ENCODE assay signal across 9 mouse cellular contexts in the genomic region with DNA sequence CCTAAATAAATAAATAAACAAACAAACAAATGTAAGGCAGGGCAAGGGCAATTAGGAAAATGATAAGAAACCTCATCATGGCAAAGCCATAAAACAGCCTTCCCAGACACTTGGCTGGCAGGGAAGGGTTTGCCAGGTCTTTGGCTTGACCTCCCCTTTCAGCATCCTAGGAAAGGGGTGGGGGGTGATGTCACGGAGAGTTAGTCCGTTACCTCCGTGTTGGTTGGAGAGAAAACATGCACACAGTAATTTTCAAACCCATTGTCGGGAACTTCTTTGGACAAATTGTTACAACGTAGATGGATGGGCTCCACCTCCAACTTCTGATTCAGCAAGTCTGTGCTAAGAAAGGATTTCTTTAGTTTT. TPM values are rescaled to one million over a fixed set of nuclear protein-coding genes. Genes with fewer than 3 reads are reported as not detected.
A peak's percentile ranks its signal among the peaks of the same experiment; 100 is the strongest.
DNase-seq lines count a peak whose midpoint lies in the region; ATAC-seq and TF ChIP-seq lines count a peak whose summit lies in the region.
"Had no signal": no experiment of that assay in that cellular context is flagged by ENCODE, and none has a peak within 500 bp of the region (broad histone marks: within the 10 kb centered on the region; RNA-seq: fewer than 3 reads in every experiment).

No protein-coding gene starts in this region.

- H3K27ac ChIP-seq in heart, embryonic 11.5 days (ENCODE audit: low read depth, low read length) = no peak overlapping the region
- H3K27ac ChIP-seq in forebrain, embryonic 16.5 days (ENCODE audit: low read length) = no peak overlapping the region
- no peak overlapping the region for H3K27ac ChIP-seq in liver, postnatal 0 days (ENCODE audit: low read depth)
- no peak overlapping the region for H3K27ac ChIP-seq in thymus, adult 2 months (ENCODE audit: control insufficient read depth, insufficient read depth, low read length)
- H3K27ac ChIP-seq: macrophage had no signal

- no peak for ATAC-seq in heart, embryonic 11.5 days (replicated peaks; ENCODE audit: insufficient number of reproducible peaks, low FRiP score, low TSS enrichment)
- ATAC-seq in forebrain, embryonic 16.5 days = no peak
- no peak for ATAC-seq in liver, postnatal 0 days

- TF ChIP-seq CTCF in liver, postnatal 0 days (IDR thresholded peaks at IDR 0.05; ENCODE audit: low read depth) = no peak
- TF ChIP-seq CTCF in thymus, adult 2 months (IDR thresholded peaks at IDR 0.05; ENCODE audit: borderline replicate concordance, control insufficient read depth, extremely low read depth, insufficient read depth, low read length, poor library complexity) = no peak

- no peak for DNase-seq in heart, postnatal 14 days
- DNase-seq in cerebellum, postnatal 10 days = peak; percentile 72 to 73
- no peak for DNase-seq in liver, postnatal 0 days
- DNase-seq in testis, postnatal 10 days (ENCODE audit: low spot score) = no peak
- DNase-seq in thymus, adult 2 months = no peak
- DNase-seq in left cerebral cortex, postnatal 36 days (ENCODE audit: low spot score in 2 of 2) = no peak

- TF ChIP-seq POLR2A in thymus, adult 2 months (IDR thresholded peaks at IDR 0.05; ENCODE audit: control insufficient read depth, extremely low read depth, insufficient read depth, low read length, poor library complexity) = no peak

- TF ChIP-seq EP300 in liver, postnatal 0 days (IDR thresholded peaks at IDR 0.05; ENCODE audit: low read depth) = no peak

- H3K9ac ChIP-seq in heart, embryonic 11.5 days (ENCODE audit: low read depth, low read length) = no peak overlapping the region
- no peak overlapping the region for H3K9ac ChIP-seq in forebrain, embryonic 16.5 days (replicated peaks; ENCODE audit: low read depth, low read length)
- H3K9ac ChIP-seq in liver, postnatal 0 days (replicated peaks) = no peak overlapping the region

- no peaks in the 10 kb centered on the region for H3K9me3 ChIP-seq in heart, embryonic 11.5 days (replicated peaks; ENCODE audit: control insufficient read depth, low read length)
- H3K9me3 ChIP-seq in forebrain, embryonic 16.5 days (ENCODE audit: control insufficient read depth, low read length) = no peaks in the 10 kb centered on the region
- H3K9me3 ChIP-seq in liver, postnatal 0 days (ENCODE audit: low read length) = no peaks in the 10 kb centered on the region

- no peaks in the 10 kb centered on the region for H3K36me3 ChIP-seq in heart, embryonic 11.5 days (ENCODE audit: control insufficient read depth, insufficient read depth, low read length)
- H3K36me3 ChIP-seq in forebrain, embryonic 16.5 days (ENCODE audit: control insufficient read depth, insufficient read depth) = no peaks in the 10 kb centered on the region
- H3K36me3 ChIP-seq in liver, postnatal 0 days (replicated peaks; ENCODE audit: insufficient read depth, low read length) = no peaks in the 10 kb centered on the region
- H3K36me3 ChIP-seq in thymus, adult 2 months (ENCODE audit: control insufficient read depth, insufficient read depth, low read length) = no peaks in the 10 kb centered on the region

- peak overlapping the region; percentile 66 for H3K4me3 ChIP-seq in heart, embryonic 11.5 days (ENCODE audit: low read depth, low read length)
- H3K4me3 ChIP-seq in forebrain, embryonic 16.5 days (replicated peaks; ENCODE audit: low read length) = no peak overlapping the region; the same call in 1 of the 2 replicates
- H3K4me3 ChIP-seq in liver, postnatal 0 days (ENCODE audit: low read depth, low read length) = peak overlapping the region; percentile 57; the same call in 1 of the 2 replicates
- no peak overlapping the region for H3K4me3 ChIP-seq in thymus, adult 2 months (ENCODE audit: control insufficient read depth, insufficient read depth, low read length)

- H3K4me1 ChIP-seq in heart, embryonic 11.5 days (ENCODE audit: control insufficient read depth, insufficient read depth, low read length) = peaks cover 3% of the 10 kb centered on the region; the same call in 1 of the 2 replicates
- H3K4me1 ChIP-seq in forebrain, embryonic 16.5 days (replicated peaks; ENCODE audit: control insufficient read depth, insufficient read depth, low read length) = peaks cover 31% of the 10 kb centered on the region
- no peaks in the 10 kb centered on the region for H3K4me1 ChIP-seq in liver, postnatal 0 days (ENCODE audit: insufficient read depth)
- H3K4me1 ChIP-seq in thymus, adult 2 months (replicated peaks; ENCODE audit: control insufficient read depth, insufficient read depth, low read length) = peaks cover 7% of the 10 kb centered on the region; the same call in 1 of the 2 replicates

- H3K4me2 ChIP-seq in heart, embryonic 11.5 days = peak overlapping the region; percentile 63
- peak overlapping the region; percentile 89 for H3K4me2 ChIP-seq in forebrain, embryonic 16.5 days (ENCODE audit: low read length)
- H3K4me2 ChIP-seq in liver, postnatal 0 days (ENCODE audit: low read depth, low read length) = 0 out of 2 replicates have a peak overlapping the region, but pooled peaks have one; percentile 91

- no peaks in the 10 kb centered on the region for H3K27me3 ChIP-seq in heart, embryonic 11.5 days (ENCODE audit: control insufficient read depth, insufficient read depth, low read length)
- no peaks in the 10 kb centered on the region for H3K27me3 ChIP-seq in forebrain, embryonic 16.5 days (replicated peaks; ENCODE audit: control insufficient read depth, insufficient read depth, low read length)
- H3K27me3 ChIP-seq in liver, postnatal 0 days (ENCODE audit: insufficient read depth, low read length) = peaks cover 43% of the 10 kb centered on the region
- H3K27me3 ChIP-seq in thymus, adult 2 months (ENCODE audit: control insufficient read depth, insufficient read depth, low read length) = peaks cover 18% of the 10 kb centered on the region; the same call in 1 of the 2 replicates

- 22% methylated on average over 5 of the region's 5 CpGs for WGBS in heart, embryonic 11.5 days (ENCODE audit: insufficient replicate concordance)
- 6% methylated on average over 5 of the region's 5 CpGs for WGBS in forebrain, embryonic 16.5 days
- 24% methylated on average over 5 of the region's 5 CpGs for WGBS in liver, postnatal 0 days (ENCODE audit: insufficient replicate concordance)
- 43% methylated on average over 5 of the region's 5 CpGs for WGBS in thymus, adult 2 months

- intact Hi-C loops in heart, postnatal 14 days (cut with DNase I) = loop anchor here (5.0 kb wide), 2 partner anchors 72 to 73 kb away; no protein-coding TSS in a partner anchor
- intact Hi-C loops in left cerebral cortex, postnatal 36 days (cut with DNase I) = loop anchor here (5.0 kb wide), 2 partner anchors 53 to 77 kb away; no protein-coding TSS in a partner anchor

RNA-seq across cellular contexts. Expression of gene Boc, which starts 0.6 kb away (rescaled TPM):
- 8.7 and 8.9 TPM in 2 replicates for polyA plus RNA-seq in heart, embryonic 11.5 days (2014; fragmentation: Nextera tagmentation; extraction: Ambion mirVana)
- total RNA-seq in heart, postnatal 14 days (2021) = 1 to 10 TPM; 7.1 to 8.6 TPM
- 15.2 and 17.6 TPM in 2 replicates for polyA plus RNA-seq in forebrain, embryonic 16.5 days (2015; fragmentation: Nextera tagmentation; extraction: Ambion mirVana)
- 0.14 and 0.17 TPM in 2 replicates for polyA plus RNA-seq in liver, postnatal 0 days (2015; fragmentation: Nextera tagmentation; extraction: Ambion mirVana)
- 13.1 and 14.6 TPM in 2 replicates for polyA plus RNA-seq in thymus, adult 2 months (2012; rRNA removed)
- total RNA-seq in left cerebral cortex, postnatal 36 days (2021) = 10 to 100 TPM; 18.8 to 20.5 TPM

Comparison
In these comparisons a context has a peak if more than half of its experiments do, and no peak if none do; other contexts are left out.
1. H3K4me3 ChIP-seq: peak in heart, embryonic 11.5 days (single experiment) and liver, postnatal 0 days (single experiment); none in forebrain, embryonic 16.5 days (single experiment) and thymus, adult 2 months (single experiment).
2. DNase-seq: peak in cerebellum, postnatal 10 days (2 of 2); none in heart, postnatal 14 days (0 of 2), liver, postnatal 0 days (single experiment), testis, postnatal 10 days (single experiment), thymus, adult 2 months (single experiment) and left cerebral cortex, postnatal 36 days (0 of 2).
3. Peak in every context shown above with its lines, with median percentiles within 50 percentile points of each other: H3K4me2 ChIP-seq.